Mouse (Mus musculus): ENCODE measurements at regions not wholly inside any gene's neighbourhood (a gene's known extent, or its start where the extent isn't known, plus 50 kb on each side); places are given as distances from the start of the nearest gene placed in this dataset.

- TF ChIP-seq CTCF (IDR thresholded peaks at IDR 0.05) (no peak), EP300 (IDR thresholded peaks at IDR 0.05; ENCODE audit: insufficient read depth, low read depth, low read length) (no peak)
These were observed 352.9 kb upstream of the Tbx3 start for GRCm38 (mm10) chr5:119317617-119318016.

All from heart, adult 2 months (tissue).